Mouse (Mus musculus) limb, embryonic 12.5 days (tissue): Measurements from ENCODE around the gene Tcte3. TPM values are rescaled to one million over a fixed set of nuclear protein-coding genes. Genes with fewer than 3 reads are reported as not detected.
"Not testable (repeated sequence)": the region's sequence is repeated elsewhere in the genome, so short reads cannot be mapped to it uniquely, and the experiment has no call there.

Source experiments
- ATAC-seq: fragments of 200-750 bp; cut with Nextera tagmentation; 2 replicates; pipeline ENCODE4 v1.8.0; 2017; ENCODE audit warnings: low read depth, moderate TSS enrichment; ENCODE audit not compliant: insufficient number of reproducible peaks, insufficient read depth, low FRiP score, low TSS enrichment
- H3K27ac ChIP-seq: fragments of 300-500 bp; sonication (generic); 2 replicates; pipeline ENCODE4 v1.5.1; 2016; ENCODE audit warnings: mild to moderate bottlenecking, moderate library complexity
- H3K27me3 ChIP-seq: fragments of 300-500 bp; sonication (generic); 2 replicates; pipeline ENCODE4 v1.6.1; 2016; ENCODE audit warnings: mild to moderate bottlenecking, moderate library complexity
- H3K36me3 ChIP-seq: fragments of 300-500 bp; sonication (generic); 2 replicates; pipeline ENCODE4 v1.6.1; 2016; ENCODE audit warnings: mild to moderate bottlenecking, moderate library complexity
- H3K4me1 ChIP-seq: fragments of 300-500 bp; sonication (generic); replicated peaks from 2 replicates; pipeline ENCODE4 v1.6.1; 2016
- H3K4me2 ChIP-seq: fragments of 300-500 bp; sonication (generic); 2 replicates; pipeline ENCODE4 v1.6.1; 2016; ENCODE audit warnings: mild to moderate bottlenecking, moderate library complexity
- H3K4me3 ChIP-seq: fragments of 300-500 bp; sonication (generic); replicated peaks from 2 replicates; pipeline ENCODE4 v1.5.1; 2016; ENCODE audit warnings: mild to moderate bottlenecking
- H3K9ac ChIP-seq: fragments of 300-500 bp; sonication (generic); replicated peaks from 2 replicates; pipeline ENCODE4 v1.6.1; 2016; ENCODE audit warnings: mild to moderate bottlenecking, moderate library complexity
- H3K9me3 ChIP-seq: fragments of 300-500 bp; sonication (generic); 2 replicates; pipeline ENCODE4 v1.6.1; 2016; ENCODE audit warnings: mild to moderate bottlenecking, moderate library complexity
- WGBS: fragments of 180-500 bp; shearing (Covaris S2); methylation state at CpG from one replicate; pipeline ENCODE4 v1.1.7; 2016; 5-methylcytosine and 5-hydroxymethylcytosine counted together
- polyA plus RNA-seq: library from polyadenylated mRNA; unstranded; fragments of >200 nt; fragmentation: Nextera tagmentation; extraction: Ambion mirVana; gene quantifications from 2 replicates; pipeline ENCODE4 v1.2.1, GENCODE M21; 2016

Gene Tcte3
- polyA plus RNA-seq, 1 experiment from 2014 or later: 1.4 TPM

DNA sequence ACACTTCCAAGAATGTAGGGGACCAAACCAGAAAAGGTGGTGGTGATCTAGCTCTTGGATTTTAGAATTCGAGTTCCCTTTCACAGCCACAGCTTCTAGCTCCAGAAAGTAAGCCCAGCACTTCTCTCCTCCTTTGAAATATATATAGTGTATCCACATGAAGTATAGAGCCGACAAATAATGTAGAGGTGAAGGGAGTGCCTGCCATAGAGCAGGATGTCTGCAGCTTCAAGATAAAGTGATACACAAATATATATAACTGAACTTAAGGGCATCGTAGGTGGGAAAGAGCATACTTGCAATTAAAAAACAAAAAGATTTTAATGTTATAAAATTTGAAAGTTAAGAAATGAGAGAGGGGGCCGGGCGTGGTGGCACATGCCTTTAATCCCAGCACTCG is 15.8 kb downstream of the Tcte3 start:
- not testable (repeated sequence) for H3K36me3 ChIP-seq, ATAC-seq

GRCm38 (mm10) chr17:15024502-15025193 is 16.6 kb downstream of the Tcte3 start:
- not testable (repeated sequence) for H3K36me3 ChIP-seq, H3K27me3 ChIP-seq, H3K27ac ChIP-seq, H3K9me3 ChIP-seq, H3K9ac ChIP-seq, H3K4me3 ChIP-seq, H3K4me1 ChIP-seq, H3K4me2 ChIP-seq
- no CpG with 5 or more reads among the region's 48 CpGs for WGBS
- peak; percentile 88 for ATAC-seq

More for the DNA sequence above, 15.8 kb downstream of the Tcte3 start:
- H3K9ac ChIP-seq, H3K4me2 ChIP-seq, H3K4me3 ChIP-seq, H3K27me3 ChIP-seq, H3K4me1 ChIP-seq, H3K9me3 ChIP-seq, H3K27ac ChIP-seq: not testable (repeated sequence)
- no CpG with 5 or more reads among the region's 6 CpGs for WGBS

DNA sequence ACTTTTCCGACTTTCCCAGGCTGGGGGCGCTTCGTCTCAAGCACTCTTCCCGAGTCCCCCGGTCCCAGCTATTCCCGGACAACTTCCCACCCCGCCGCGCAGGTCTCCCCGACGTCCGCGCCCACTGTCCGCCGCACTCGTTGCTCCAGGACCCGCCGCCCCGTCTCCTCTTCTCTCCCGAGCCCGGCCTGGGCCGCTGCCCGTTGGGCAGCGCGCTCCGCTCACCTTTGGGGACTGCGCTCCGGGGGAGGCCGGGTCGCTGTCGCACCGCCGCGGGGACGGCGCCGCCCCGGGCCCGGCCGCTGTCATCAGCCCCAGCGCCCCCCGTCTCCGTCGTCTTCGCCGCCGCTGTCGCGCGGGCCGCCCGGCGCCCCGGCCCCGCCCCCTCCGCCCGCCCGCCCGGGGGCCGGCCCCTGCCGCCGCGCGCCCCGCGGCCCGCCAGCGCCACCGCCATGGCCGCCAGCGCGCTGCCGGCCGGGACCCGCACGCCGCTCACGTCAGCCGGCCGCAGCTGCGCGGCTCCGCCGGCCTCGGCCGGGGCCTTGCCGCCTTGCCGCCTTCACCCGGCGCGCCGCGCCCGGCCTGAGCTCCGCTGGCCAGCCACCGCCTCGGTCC is 17.3 kb downstream of the Tcte3 start:
- WGBS: no CpG with 5 or more reads among the region's 97 CpGs
- H3K4me3 ChIP-seq, H3K9me3 ChIP-seq, H3K9ac ChIP-seq, H3K4me2 ChIP-seq, H3K27me3 ChIP-seq, H3K36me3 ChIP-seq, H3K4me1 ChIP-seq, H3K27ac ChIP-seq: not testable (repeated sequence)
- peak; percentile 60 for ATAC-seq

DNA sequence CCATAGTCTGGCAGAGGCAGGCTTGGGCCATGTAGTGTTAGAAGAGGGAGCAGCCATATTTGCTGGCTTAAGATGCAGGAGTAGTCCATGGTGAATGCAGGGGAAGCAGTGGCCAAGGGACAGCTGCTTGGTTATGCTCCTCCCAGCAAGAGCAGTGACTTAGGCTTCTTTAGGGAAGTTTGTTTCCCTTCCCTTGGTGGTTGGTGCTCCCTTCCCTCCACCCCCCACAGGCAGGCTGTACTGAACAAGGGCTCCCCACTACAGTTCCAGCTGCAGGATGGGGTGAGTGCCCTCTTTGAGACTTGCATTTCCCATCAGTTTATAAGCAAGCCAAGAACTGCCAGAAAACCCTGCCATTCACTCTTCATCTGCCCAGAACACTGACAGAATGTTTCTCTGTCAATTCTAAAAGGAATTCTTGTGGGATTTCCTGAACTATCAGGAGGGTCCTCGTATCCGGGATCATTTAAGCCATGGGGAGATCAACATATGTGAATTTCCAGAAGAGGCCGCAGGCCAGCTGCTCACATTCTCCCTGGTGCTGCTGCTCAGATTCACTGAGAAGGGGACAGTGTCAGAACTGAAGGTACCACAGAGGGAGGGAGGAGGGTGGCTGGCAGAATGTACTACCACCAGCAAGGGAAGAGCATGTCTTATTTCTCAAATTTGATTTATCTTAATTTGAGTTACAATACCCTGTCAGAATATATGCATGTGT is 19.6 kb downstream of the Tcte3 start:
- WGBS: 82% methylated on average over 3 of the region's 3 CpGs
- not testable (repeated sequence) for H3K4me1 ChIP-seq, H3K27ac ChIP-seq, ATAC-seq, H3K4me3 ChIP-seq, H3K36me3 ChIP-seq, H3K9me3 ChIP-seq, H3K27me3 ChIP-seq, H3K4me2 ChIP-seq, H3K9ac ChIP-seq

DNA sequence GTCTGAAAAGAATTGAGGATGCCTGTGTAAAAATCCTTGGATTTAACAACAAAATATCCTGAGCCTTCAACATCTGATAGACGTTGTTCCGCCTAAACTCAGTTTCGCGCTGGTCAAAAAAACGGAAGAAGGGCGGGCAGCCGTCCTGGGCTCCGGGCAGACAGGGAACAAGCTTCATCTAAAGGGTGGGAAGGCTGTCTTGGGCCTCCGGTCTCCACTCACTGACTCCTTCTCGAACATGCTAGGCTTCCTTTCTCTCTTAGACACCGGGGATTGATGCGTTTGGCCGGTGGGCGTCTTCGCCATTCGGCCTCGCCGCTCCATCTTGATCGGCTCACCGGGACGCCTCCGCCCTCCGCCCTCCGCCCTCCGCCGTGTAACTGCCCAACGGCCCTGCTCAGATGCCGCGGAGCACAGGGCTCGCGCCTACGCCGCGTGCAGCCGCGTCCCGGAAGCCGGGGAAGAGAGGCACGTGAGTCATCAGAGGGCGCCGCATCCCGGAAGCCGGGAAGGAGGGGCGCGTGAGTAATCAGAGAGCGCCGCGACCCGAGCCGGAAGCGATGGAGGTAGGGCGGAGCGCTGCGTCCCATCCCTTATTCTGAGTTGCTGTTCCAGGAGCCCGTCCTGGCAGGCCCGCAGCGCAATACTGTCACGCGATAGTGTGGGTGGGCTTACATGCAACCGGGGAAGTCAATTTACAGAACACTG is 31.4 kb downstream of the Tcte3 start, which contains the start of gene Gm3435:
TSS of gene Gm3435 (plus strand) at position 471 of the 708 bp plus-strand sequence.
- ATAC-seq: peak; percentile 96
- H3K9me3 ChIP-seq, H3K4me2 ChIP-seq, H3K36me3 ChIP-seq, H3K9ac ChIP-seq, H3K27ac ChIP-seq, H3K4me1 ChIP-seq, H3K27me3 ChIP-seq, H3K4me3 ChIP-seq: not testable (repeated sequence)
- no CpG with 5 or more reads among the region's 60 CpGs for WGBS

DNA sequence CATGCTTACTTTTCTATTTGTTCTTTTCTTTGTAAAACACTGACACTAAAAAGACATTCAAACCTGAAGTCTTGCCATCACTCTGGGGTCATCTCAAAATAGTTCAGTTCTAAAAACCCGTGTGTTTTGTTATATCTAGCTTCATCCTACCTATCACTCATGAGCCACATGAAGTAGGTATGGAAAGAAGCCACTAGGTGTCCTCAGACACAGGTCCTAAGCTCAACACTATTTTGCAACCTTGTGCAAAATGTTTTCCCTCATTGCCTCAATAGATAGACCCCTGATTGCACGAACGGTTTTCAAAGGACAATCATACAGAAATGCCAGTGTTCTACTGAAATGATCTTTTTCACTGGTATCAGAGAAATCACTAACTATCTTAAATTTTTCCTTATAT is 32.2 kb downstream of the Tcte3 start:
- H3K4me1 ChIP-seq, H3K36me3 ChIP-seq, H3K27ac ChIP-seq, ATAC-seq, H3K4me2 ChIP-seq, H3K27me3 ChIP-seq, H3K4me3 ChIP-seq, H3K9ac ChIP-seq, H3K9me3 ChIP-seq: not testable (repeated sequence)
- no CpG with 5 or more reads among the region's 3 CpGs for WGBS

DNA sequence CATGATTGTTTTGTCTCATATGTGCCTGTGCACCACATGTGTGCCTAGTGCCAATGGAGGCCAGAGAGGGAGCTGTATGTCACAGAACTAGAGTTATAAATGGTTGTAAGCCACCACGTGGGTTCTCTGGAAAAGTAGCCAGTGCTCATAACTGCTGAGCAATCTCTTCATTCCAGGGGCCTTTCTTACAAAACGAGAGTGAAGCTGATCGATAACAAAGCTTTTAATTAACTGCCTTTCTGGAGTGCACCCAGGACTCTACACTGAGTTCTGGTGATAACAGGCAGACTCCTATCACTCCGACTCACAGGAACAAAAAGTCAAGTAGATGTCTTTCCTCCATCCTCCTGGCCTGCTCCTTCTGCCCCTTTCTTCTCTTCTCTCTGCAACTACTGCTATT is 41.2 kb downstream of the Tcte3 start:
- H3K27ac ChIP-seq, H3K4me2 ChIP-seq, H3K36me3 ChIP-seq, H3K27me3 ChIP-seq, ATAC-seq, H3K9me3 ChIP-seq, H3K4me1 ChIP-seq, H3K9ac ChIP-seq, H3K4me3 ChIP-seq: not testable (repeated sequence)
- WGBS: no CpG with 5 or more reads among the region's 4 CpGs

- H3K4me2 ChIP-seq, ATAC-seq, H3K4me1 ChIP-seq, H3K27me3 ChIP-seq, H3K9ac ChIP-seq, H3K27ac ChIP-seq, H3K9me3 ChIP-seq, H3K36me3 ChIP-seq, H3K4me3 ChIP-seq: not testable (repeated sequence)
- no CpG with 5 or more reads among the region's 5 CpGs for WGBS
Measured at GRCm38 (mm10) chr17:14994140-14994539, 47.1 kb downstream of the Tcte3 start.

GRCm38 (mm10) chr17:14993139-14993832 is 48.0 kb downstream of the Tcte3 start:
- H3K4me1 ChIP-seq, H3K27ac ChIP-seq, H3K9ac ChIP-seq, H3K36me3 ChIP-seq, H3K4me2 ChIP-seq, H3K4me3 ChIP-seq, H3K27me3 ChIP-seq, H3K9me3 ChIP-seq: not testable (repeated sequence)
- WGBS: no CpG with 5 or more reads among the region's 47 CpGs
- ATAC-seq: peak; percentile 91

DNA sequence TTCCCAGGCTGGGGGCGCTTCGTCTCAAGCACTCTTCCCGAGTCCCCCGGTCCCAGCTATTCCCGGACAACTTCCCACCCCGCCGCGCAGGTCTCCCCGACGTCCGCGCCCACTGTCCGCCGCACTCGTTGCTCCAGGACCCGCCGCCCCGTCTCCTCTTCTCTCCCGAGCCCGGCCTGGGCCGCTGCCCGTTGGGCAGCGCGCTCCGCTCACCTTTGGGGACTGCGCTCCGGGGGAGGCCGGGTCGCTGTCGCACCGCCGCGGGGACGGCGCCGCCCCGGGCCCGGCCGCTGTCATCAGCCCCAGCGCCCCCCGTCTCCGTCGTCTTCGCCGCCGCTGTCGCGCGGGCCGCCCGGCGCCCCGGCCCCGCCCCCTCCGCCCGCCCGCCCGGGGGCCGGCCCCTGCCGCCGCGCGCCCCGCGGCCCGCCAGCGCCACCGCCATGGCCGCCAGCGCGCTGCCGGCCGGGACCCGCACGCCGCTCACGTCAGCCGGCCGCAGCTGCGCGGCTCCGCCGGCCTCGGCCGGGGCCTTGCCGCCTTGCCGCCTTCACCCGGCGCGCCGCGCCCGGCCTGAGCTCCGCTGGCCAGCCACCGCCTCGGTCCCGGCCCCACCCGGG is 48.7 kb downstream of the Tcte3 start:
- not testable (repeated sequence) for H3K4me1 ChIP-seq, H3K36me3 ChIP-seq, H3K4me3 ChIP-seq, H3K4me2 ChIP-seq, H3K27ac ChIP-seq, H3K9ac ChIP-seq, H3K9me3 ChIP-seq, H3K27me3 ChIP-seq
- WGBS: no CpG with 5 or more reads among the region's 98 CpGs
- ATAC-seq: peak; percentile 71
